Mouse (Mus musculus) liver, adult 2 months (tissue): ENCODE measurements around the gene Fam53a.

Experiments used
- CTCF ChIP-seq: fragments of 200-500 bp; IDR thresholded peaks from 2 replicates; pipeline ENCODE4 v1.5.1; 2011; ENCODE audit warnings: low read depth, low read length, control low read depth
- POLR2A ChIP-seq: fragments of 200-500 bp; IDR thresholded peaks from 2 replicates; pipeline ENCODE4 v1.6.1; 2011; ENCODE audit warnings: low read length, control low read depth; ENCODE audit not compliant: insufficient read depth; ENCODE audit errors: extremely low read depth

DNA sequence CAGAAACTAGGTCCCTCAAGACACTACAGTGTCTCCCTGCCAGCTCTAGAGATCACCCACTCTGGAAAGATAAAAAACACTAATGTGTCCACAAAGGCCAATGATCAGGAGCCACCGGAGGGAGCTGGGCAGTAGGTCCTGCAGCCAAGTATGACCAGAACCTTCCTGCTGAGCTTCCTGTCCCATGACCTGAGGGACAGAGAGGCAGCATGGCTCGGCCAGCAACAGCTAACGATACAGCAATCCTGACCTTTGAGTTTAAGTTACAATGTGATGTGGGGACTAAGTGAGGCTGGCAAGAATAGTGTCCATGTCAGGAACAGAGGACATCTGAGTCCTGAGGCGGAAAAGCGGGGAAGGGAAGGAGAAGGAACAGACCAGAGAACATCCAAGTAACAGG is 24.1 kb downstream of the Fam53a start:
- no peak for TF ChIP-seq CTCF
- no peak for TF ChIP-seq POLR2A
